ENCODE assay signal across 8 mouse cellular contexts in genomic region chr9:20642896-20643466, GRCm38 (mm10). TPM values are rescaled to one million over a fixed set of nuclear protein-coding genes. Genes with fewer than 3 reads are reported as not detected.
A peak's percentile ranks its signal among the peaks of the same experiment; 100 is the strongest.
DNase-seq lines count a peak whose midpoint lies in the region; ATAC-seq and TF ChIP-seq lines count a peak whose summit lies in the region.

No protein-coding gene starts in this region.

- H3K27me3 ChIP-seq in embryonic facial prominence, embryonic 14.5 days (replicated peaks; ENCODE audit: control insufficient read depth, insufficient read depth, low read length) = no peaks in the 10 kb centered on the region
- H3K27me3 ChIP-seq in liver, embryonic 12.5 days (replicated peaks) = no peaks in the 10 kb centered on the region
- H3K27me3 ChIP-seq in testis, adult 2 months (ENCODE audit: control insufficient read depth, insufficient read depth, low read length) = no peaks in the 10 kb centered on the region

- peak; percentile 78 for TF ChIP-seq POLR2A in testis, adult 2 months (IDR thresholded peaks at IDR 0.05; ENCODE audit: control insufficient read depth, low read depth, low read length)

- H3K9ac ChIP-seq in embryonic facial prominence, embryonic 14.5 days (ENCODE audit: low read depth, low read length) = peak overlapping the region; percentile 86
- peak overlapping the region; percentile 87 for H3K9ac ChIP-seq in liver, embryonic 12.5 days

- under 1% methylated on average over 30 of the region's 30 CpGs for whole genome bisulfite sequencing in embryonic facial prominence, embryonic 14.5 days
- WGBS in liver, embryonic 12.5 days (ENCODE audit: insufficient replicate concordance) = 2% methylated on average over 30 of the region's 30 CpGs

- ATAC-seq in embryonic facial prominence, embryonic 14.5 days (ENCODE audit: low read depth) = peak; percentile 89
- ATAC-seq in liver, embryonic 12.5 days = peak; percentile 78

- TF ChIP-seq CTCF in testis, adult 2 months (IDR thresholded peaks at IDR 0.05; ENCODE audit: control insufficient read depth, insufficient read depth, insufficient replicate concordance, low read depth, low read length) = peak; percentile 5; the same call in 1 of the 2 replicates

- DNase-seq in B cell, adult 2 months = peak; percentile 86 to 89
- peak; percentile 87 for DNase-seq in adrenal gland, adult 8-10 months
- peak; percentile 98 for DNase-seq in embryonic facial prominence, embryonic 14.5 days (ENCODE audit: low spot score)
- peak; percentile 87 for DNase-seq in heart, adult 8-10 months (ENCODE audit: low spot score)
- DNase-seq in kidney, adult 8-10 months = peak; percentile 83 to 89
- peak; percentile 92 for DNase-seq in naive thymus-derived CD4-positive, alpha-beta T cell, adult 2 months (ENCODE audit: low read depth)

- no peaks in the 10 kb centered on the region for H3K9me3 ChIP-seq in embryonic facial prominence, embryonic 14.5 days (ENCODE audit: control insufficient read depth, low read length)
- H3K9me3 ChIP-seq in liver, embryonic 12.5 days (replicated peaks) = no peaks in the 10 kb centered on the region

- peaks cover 36% of the 10 kb centered on the region for H3K36me3 ChIP-seq in embryonic facial prominence, embryonic 14.5 days (ENCODE audit: control insufficient read depth, insufficient read depth, low read length)
- H3K36me3 ChIP-seq in liver, embryonic 12.5 days = peaks cover 35% of the 10 kb centered on the region
- H3K36me3 ChIP-seq in testis, adult 2 months (ENCODE audit: control insufficient read depth, insufficient read depth, low read length) = peaks cover 3% of the 10 kb centered on the region

- peak overlapping the region; percentile 74 for H3K4me3 ChIP-seq in embryonic facial prominence, embryonic 14.5 days (ENCODE audit: low read depth, low read length)
- peak overlapping the region; percentile 93 for H3K4me3 ChIP-seq in liver, embryonic 12.5 days
- H3K4me3 ChIP-seq in testis, adult 2 months (ENCODE audit: control insufficient read depth, low read depth, low read length) = peak overlapping the region; percentile 96

- H3K4me1 ChIP-seq in embryonic facial prominence, embryonic 14.5 days (ENCODE audit: control insufficient read depth, insufficient read depth, low read length) = no peaks in the 10 kb centered on the region; the same call in none of the 2 replicates
- H3K4me1 ChIP-seq in liver, embryonic 12.5 days = peaks cover 54% of the 10 kb centered on the region
- peaks cover 5% of the 10 kb centered on the region for H3K4me1 ChIP-seq in testis, adult 2 months (ENCODE audit: control insufficient read depth, insufficient read depth, low read length)

- H3K4me2 ChIP-seq in embryonic facial prominence, embryonic 14.5 days (ENCODE audit: low read depth, low read length) = peak overlapping the region; percentile 81
- peak overlapping the region; percentile 99 for H3K4me2 ChIP-seq in liver, embryonic 12.5 days

- peak overlapping the region; percentile 94 for H3K27ac ChIP-seq in embryonic facial prominence, embryonic 14.5 days (replicated peaks; ENCODE audit: low read depth, low read length)
- peak overlapping the region; percentile 86 for H3K27ac ChIP-seq in liver, embryonic 12.5 days
- peak overlapping the region; percentile 92 for H3K27ac ChIP-seq in testis, adult 2 months (ENCODE audit: control insufficient read depth, insufficient read depth, low read depth, low read length)

RNA-seq across cellular contexts. Expression of gene Ubl5, which starts 0.3 kb away (rescaled TPM):
- 100 to 1,000 TPM; 273 to 388 (median 339) TPM for total RNA-seq in adrenal gland, adult 8-10 months (2022)
- 332 and 354 TPM in 2 replicates for polyA plus RNA-seq in embryonic facial prominence, embryonic 14.5 days (2014; fragmentation: Nextera tagmentation; extraction: Ambion mirVana)
- total RNA-seq in heart, adult 8-10 months (2022) = 100 to 1,000 TPM; 229 to 288 (median 277) TPM
- 307 TPM in 2 replicates for polyA plus RNA-seq in liver, embryonic 12.5 days (2016; fragmentation: Nextera tagmentation; extraction: Ambion mirVana)
- 175 and 241 TPM in 2 replicates for polyA plus RNA-seq in testis, adult 2 months (2012; rRNA removed)

RNA-seq across cellular contexts. Expression of gene Fbxl12, which starts 1.6 kb away (rescaled TPM):
- 10 to 100 TPM; 18.1 to 39.2 (median 25.6) TPM for total RNA-seq in adrenal gland, adult 8-10 months (2022)
- polyA plus RNA-seq in embryonic facial prominence, embryonic 14.5 days (2014; fragmentation: Nextera tagmentation; extraction: Ambion mirVana) = 11.5 and 14.3 TPM in 2 replicates
- total RNA-seq in heart, adult 8-10 months (2022) = 10 to 100 TPM in 2 of 4 experiments, 1 to 10 TPM in 2; 8.2 to 11.4 (median 10.2) TPM
- 6.2 and 6.4 TPM in 2 replicates for polyA plus RNA-seq in liver, embryonic 12.5 days (2016; fragmentation: Nextera tagmentation; extraction: Ambion mirVana)
- polyA plus RNA-seq in testis, adult 2 months (2012; rRNA removed) = 35.7 and 40.5 TPM in 2 replicates

RNA-seq across cellular contexts. Expression of gene Pin1, which starts 8.9 kb away (rescaled TPM):
- total RNA-seq in adrenal gland, adult 8-10 months (2022) = 10 to 100 TPM; 29.0 to 30.9 (median 30.3) TPM
- polyA plus RNA-seq in embryonic facial prominence, embryonic 14.5 days (2014; fragmentation: Nextera tagmentation; extraction: Ambion mirVana) = 46.3 and 48.1 TPM in 2 replicates
- 10 to 100 TPM; 18.2 to 20.3 (median 19.7) TPM for total RNA-seq in heart, adult 8-10 months (2022)
- 37.2 and 39.0 TPM in 2 replicates for polyA plus RNA-seq in liver, embryonic 12.5 days (2016; fragmentation: Nextera tagmentation; extraction: Ambion mirVana)
- 17.7 and 17.8 TPM in 2 replicates for polyA plus RNA-seq in testis, adult 2 months (2012; rRNA removed)

Comparison
In these comparisons a context has a peak if more than half of its experiments do, and no peak if none do; other contexts are left out.
1. Peak in every context shown above with its lines: DNase-seq, ATAC-seq, H3K4me3 ChIP-seq and H3K27ac ChIP-seq.